Mouse (Mus musculus): ENCODE measurements around the gene Lcp2. TPM values are rescaled to one million over a fixed set of nuclear protein-coding genes. Genes with fewer than 3 reads are reported as not detected.

The Lcp2 gene
- 2.7 and 3.0 TPM in 2 replicates for polyA plus RNA-seq (2016; fragmentation: Nextera tagmentation; extraction: Ambion mirVana)

DNA sequence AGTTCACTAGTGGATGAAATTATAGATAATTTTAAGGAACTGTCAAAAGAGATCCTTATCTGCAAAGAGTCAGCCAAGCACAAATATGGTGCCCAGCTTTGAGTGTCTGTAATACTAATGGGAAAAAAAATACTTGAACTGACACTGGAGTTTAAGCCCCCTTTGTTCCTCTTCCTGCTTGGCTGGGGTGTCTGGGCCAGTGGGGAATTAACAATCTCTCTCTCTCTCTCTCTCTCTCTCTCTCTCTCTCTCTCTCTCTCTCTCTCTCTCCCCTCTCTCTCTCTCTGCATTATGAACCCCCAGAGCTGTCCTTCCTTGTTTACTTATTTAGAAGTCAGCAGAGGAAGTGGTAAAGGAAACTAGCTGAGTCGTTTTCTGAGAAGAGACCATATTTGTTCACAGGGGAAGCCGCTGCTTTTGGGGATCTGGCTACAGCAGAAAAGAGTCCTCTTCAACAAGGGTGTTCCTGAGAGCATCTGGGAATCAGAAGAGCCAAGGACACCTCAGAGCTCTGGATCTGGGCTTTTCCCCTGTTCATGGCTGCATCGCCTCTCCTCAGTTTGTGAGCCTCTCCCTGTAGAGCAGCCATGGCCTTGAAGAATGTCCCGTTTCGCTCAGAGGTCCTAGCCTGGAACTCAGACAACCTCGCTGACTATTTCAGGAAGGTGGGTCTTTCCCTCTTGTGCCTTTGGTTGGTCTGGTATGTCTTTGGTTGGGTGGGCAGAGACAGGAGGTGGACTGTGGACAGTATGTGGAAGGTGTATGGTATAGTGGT is at the start of gene Lcp2:
Gene Lcp2, plus strand, starts transcription at position 154 of the 775 bp plus-strand sequence.
- Histone ChIP-seq H3K27ac (no peak within 1 kb of the TSS), H3K4me3 (no peak within 1 kb of the TSS), H3K9me3 (no peaks in the 10 kb centered on the region), H3K27me3 (ENCODE audit: insufficient read depth, poor library complexity, severe bottlenecking) (no peaks in the 10 kb centered on the region), H3K4me1 (replicated peaks) (no peaks in the 10 kb centered on the region), H3K36me3 (no peaks in the 10 kb centered on the region)
- 89% methylated on average over 6 of the region's 6 CpGs for WGBS
- DNase-seq (ENCODE audit: low spot score), result no peak

DNA sequence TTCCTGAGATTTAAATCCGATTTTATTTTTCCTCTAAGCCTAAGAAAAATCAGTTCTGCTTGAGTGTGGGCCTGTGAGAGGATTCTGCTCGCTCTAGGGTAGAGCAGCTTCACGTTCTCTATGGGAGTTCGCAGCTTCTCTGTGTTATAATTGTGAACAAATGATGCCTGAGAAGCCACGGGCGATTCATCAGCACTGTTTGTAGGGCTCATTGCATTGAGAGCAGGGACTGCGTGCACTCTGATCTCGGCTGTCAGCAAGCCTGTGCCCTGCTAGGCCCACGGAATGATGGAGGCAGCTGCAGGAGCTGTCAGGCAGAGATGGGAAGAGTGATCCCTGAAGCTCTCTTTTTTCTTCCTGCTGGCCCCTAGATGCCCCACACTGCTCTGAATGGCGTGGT is 48.5 kb upstream of the Lcp2 start:
- Histone ChIP-seq H3K4me1 (replicated peaks) (peaks cover 4% of the 10 kb centered on the region; the same call in 1 of the 2 replicates), H3K27ac (no peak overlapping the region), H3K9me3 (no peaks in the 10 kb centered on the region), H3K4me3 (no peak overlapping the region), H3K36me3 (no peaks in the 10 kb centered on the region), H3K27me3 (ENCODE audit: insufficient read depth, poor library complexity, severe bottlenecking) (0 out of 2 replicates have a peak, but pooled peaks cover 4% of the 10 kb centered on the region)
- no peak for DNase-seq (ENCODE audit: low spot score)
- 55% methylated on average over 10 of the region's 10 CpGs for WGBS

DNA sequence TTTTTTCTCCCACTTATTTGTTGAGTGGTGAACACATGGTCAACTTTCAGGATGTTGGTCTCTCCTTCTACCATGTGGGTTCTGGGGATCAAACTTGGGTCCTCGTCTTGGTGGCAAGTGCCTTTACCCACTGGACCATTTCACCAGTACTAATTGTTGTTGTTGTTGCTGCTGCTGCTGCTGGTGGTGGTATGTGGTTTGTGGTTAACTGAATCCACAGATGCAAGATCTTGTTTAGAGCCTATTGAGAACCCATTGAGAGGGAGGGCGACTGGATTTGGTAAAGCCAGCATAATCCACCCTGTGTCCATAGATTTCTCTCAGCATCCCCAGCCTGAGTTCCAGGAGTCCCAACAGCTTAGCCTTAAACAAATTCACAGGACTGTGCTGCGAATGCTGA is 46.3 kb upstream of the Lcp2 start:
- no peak overlapping the region for H3K4me3 ChIP-seq
- H3K36me3 ChIP-seq, result no peaks in the 10 kb centered on the region
- no peaks in the 10 kb centered on the region for H3K27me3 ChIP-seq (ENCODE audit: insufficient read depth, poor library complexity, severe bottlenecking)
- H3K27ac ChIP-seq, result no peak overlapping the region
- no peaks in the 10 kb centered on the region for H3K9me3 ChIP-seq
- 86% methylated on average over 3 of the region's 3 CpGs for WGBS
- H3K4me1 ChIP-seq (replicated peaks), result 0 out of 2 replicates have a peak, but pooled peaks cover 4% of the 10 kb centered on the region
- no peak for DNase-seq (ENCODE audit: low spot score)

DNA sequence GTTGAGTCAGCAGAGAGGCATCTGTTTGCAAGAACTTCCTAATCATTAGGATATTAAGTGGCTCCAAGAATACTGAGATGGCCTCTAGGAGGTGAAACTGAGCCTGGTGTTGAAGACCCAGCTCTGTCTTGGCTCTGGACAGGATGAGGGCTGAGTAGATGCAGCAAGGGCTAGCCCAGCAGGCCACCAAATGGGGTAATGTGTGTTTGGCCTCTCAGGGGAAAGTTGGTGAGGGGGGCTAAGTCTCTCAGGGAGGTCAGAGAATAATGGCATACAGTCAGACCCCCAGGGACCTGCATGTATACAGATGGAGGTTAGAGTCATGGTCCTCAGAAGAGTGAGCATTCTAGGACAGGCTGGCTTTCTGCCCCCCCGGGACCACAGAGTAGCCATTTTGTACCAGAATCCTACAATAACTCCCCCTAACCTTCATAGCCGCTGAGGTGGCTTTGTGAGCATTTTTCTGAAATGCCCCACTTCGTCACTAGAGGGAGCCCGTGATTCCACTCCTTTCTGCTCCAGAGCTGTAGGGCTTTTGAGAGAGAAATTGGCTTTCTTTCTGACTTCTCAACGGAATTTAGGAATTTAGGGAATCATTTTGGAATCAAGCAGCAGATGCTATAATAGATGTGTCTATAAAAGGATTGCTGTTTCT is 44.7 kb upstream of the Lcp2 start:
- H3K4me3 ChIP-seq, result no peak overlapping the region

DNA sequence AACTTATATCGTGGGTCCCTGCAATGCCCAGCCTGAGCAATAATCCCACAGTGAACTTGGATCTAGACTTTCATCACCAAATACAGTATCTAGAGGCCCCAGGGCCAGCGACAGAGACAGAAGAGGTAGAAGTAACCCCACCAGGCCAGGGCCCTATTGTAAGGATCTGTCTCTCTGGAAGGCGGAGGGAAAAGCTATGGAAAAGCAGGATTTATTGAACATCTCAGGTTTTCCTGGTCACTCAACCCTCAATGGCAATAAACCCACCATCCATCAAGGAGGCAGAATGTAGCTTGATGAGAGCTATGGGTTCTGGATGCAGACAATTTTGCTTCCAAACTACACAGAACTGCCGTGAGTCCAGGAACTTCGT is 44.1 kb upstream of the Lcp2 start:
- H3K9me3 ChIP-seq, result no peaks in the 10 kb centered on the region
- WGBS, result 74% methylated on average over 5 of the region's 5 CpGs
- no peaks in the 10 kb centered on the region for H3K27me3 ChIP-seq (ENCODE audit: insufficient read depth, poor library complexity, severe bottlenecking)
- 0 out of 2 replicates have a peak, but pooled peaks cover 4% of the 10 kb centered on the region for H3K4me1 ChIP-seq (replicated peaks)
- H3K4me3 ChIP-seq, result no peak overlapping the region
- no peak for DNase-seq (ENCODE audit: low spot score)
- H3K27ac ChIP-seq, result no peak overlapping the region
- H3K36me3 ChIP-seq, result no peaks in the 10 kb centered on the region

More for the DNA sequence above, 44.7 kb upstream of the Lcp2 start:
- H3K27me3 ChIP-seq (ENCODE audit: insufficient read depth, poor library complexity, severe bottlenecking), result no peaks in the 10 kb centered on the region
- no peaks in the 10 kb centered on the region for H3K9me3 ChIP-seq
- H3K27ac ChIP-seq, result no peak overlapping the region
- 0 out of 2 replicates have a peak, but pooled peaks cover 4% of the 10 kb centered on the region for H3K4me1 ChIP-seq (replicated peaks)
- H3K36me3 ChIP-seq, result no peaks in the 10 kb centered on the region
- peak; percentile 50 for DNase-seq (ENCODE audit: low spot score)
- WGBS, result 16% methylated on average over 5 of the region's 5 CpGs

DNA sequence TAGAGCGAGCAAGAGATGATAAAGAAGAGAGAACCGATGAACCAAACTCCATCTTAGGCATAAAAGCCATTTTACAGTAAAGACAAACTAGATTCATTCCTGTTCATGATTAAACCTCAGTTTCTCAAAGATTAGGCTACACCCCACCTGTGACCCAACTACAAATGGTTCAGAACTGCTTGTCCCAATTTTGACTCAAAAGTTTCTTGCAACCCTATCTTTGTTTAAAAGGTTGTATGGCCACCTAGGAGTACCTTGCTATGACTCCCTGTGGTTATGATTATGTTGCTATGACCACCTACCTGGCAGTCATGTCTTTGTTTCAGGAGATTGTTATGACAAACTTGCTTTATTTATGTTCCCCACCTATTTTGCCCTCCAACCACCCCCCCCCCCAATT is 39.1 kb upstream of the Lcp2 start:
- Histone ChIP-seq H3K4me3 (no peak overlapping the region), H3K4me1 (replicated peaks) (0 out of 2 replicates have a peak, but pooled peaks cover 3% of the 10 kb centered on the region), H3K36me3 (no peaks in the 10 kb centered on the region), H3K27me3 (ENCODE audit: insufficient read depth, poor library complexity, severe bottlenecking) (no peaks in the 10 kb centered on the region), H3K27ac (no peak overlapping the region), H3K9me3 (no peaks in the 10 kb centered on the region)
- no peak for DNase-seq (ENCODE audit: low spot score)
- 94% methylated on average over 2 of the region's 2 CpGs for WGBS

DNA sequence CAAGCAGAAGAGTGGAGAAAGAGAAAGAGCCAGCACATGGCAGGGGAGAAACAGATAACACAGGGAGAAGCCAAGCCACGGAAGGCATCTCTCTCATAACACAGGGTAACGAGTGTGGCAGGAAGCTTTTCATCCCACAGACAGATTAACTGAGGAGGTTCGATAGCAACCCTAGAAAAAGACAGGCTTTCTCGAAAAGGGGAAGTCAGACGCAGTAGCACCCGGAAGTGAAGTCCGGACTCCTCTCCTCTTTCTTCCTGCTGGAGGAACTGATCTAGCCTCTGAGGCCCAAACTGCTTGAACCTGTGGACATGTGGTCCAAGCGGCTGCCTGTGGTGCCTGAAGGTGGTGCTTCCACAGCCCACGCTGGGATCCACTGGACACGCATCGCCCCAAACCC is 38.5 kb upstream of the Lcp2 start:
- Histone ChIP-seq H3K9me3 (no peaks in the 10 kb centered on the region), H3K27ac (no peak overlapping the region), H3K4me3 (no peak overlapping the region), H3K27me3 (ENCODE audit: insufficient read depth, poor library complexity, severe bottlenecking) (no peaks in the 10 kb centered on the region), H3K36me3 (no peaks in the 10 kb centered on the region), H3K4me1 (replicated peaks) (0 out of 2 replicates have a peak, but pooled peaks cover 3% of the 10 kb centered on the region)
- DNase-seq (ENCODE audit: low spot score), result no peak
- 87% methylated on average over 11 of the region's 11 CpGs for WGBS

DNA sequence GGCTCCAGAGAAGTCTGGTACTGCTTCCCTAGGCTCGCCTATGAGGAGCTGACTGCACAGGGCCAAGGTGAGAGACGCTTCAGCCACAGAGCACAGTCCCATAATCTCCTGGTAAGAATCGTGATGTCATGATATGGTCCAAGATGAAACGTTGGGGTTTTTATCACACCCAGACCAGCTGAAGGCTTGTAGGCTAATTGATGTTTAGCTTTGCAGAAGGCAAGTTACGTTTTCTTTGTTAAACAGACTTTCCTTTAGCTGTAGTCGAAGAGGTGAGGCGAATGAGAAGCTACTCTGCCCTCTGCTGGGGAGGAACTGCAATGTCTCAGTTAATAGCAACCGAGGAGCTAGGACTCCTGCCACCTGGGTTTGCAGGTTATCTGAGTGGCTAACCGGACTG is 38.0 kb upstream of the Lcp2 start:
- Histone ChIP-seq H3K4me3 (no peak overlapping the region), H3K9me3 (no peaks in the 10 kb centered on the region), H3K27me3 (ENCODE audit: insufficient read depth, poor library complexity, severe bottlenecking) (no peaks in the 10 kb centered on the region), H3K27ac (no peak overlapping the region), H3K36me3 (no peaks in the 10 kb centered on the region), H3K4me1 (replicated peaks) (0 out of 2 replicates have a peak, but pooled peaks cover 3% of the 10 kb centered on the region)
- WGBS, result 55% methylated on average over 9 of the region's 9 CpGs
- DNase-seq (ENCODE audit: low spot score), result peak; percentile 47

DNA sequence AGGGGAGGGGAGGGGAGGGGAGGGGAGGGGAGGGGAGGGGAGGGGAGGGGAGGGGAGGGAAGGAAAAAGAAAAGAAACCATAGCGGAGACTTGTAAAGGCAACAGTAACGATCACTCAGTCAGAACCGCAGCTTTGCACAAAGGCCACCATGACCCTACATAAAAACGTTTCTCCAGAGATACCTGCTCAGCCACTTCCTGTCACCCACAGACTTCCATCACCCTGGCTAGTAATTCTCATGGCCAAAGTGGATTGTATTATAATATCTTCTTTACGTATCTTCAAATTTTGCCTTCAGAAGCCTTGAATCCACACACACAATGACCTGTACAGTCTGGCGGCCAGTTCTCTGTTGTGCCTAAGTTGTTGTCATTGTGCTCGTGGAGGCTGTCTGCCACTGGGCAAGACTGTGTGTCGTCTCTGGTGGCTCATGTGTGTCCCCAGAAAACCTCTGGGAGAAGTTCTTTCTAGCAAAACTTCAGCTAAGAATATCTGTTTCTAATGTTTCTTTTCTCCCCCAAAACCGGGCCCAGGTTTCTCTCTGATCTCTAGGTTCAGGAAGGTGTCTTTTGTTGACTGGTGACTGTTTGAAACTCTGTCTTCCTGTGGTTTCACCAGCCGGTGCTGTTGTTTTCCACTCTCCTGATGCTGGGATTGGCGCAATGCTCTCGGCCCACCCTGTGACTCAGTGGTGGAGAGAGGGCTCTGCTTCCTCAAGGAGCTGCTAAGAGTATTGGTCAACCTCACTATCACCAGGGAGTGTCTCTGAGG is 37.2 kb upstream of the Lcp2 start:
- no peaks in the 10 kb centered on the region for H3K9me3 ChIP-seq
- H3K4me1 ChIP-seq (replicated peaks), result 0 out of 2 replicates have a peak, but pooled peaks cover 3% of the 10 kb centered on the region
- no peaks in the 10 kb centered on the region for H3K36me3 ChIP-seq
- H3K27me3 ChIP-seq (ENCODE audit: insufficient read depth, poor library complexity, severe bottlenecking), result no peaks in the 10 kb centered on the region
- 81% methylated on average over 12 of the region's 12 CpGs for WGBS
- H3K27ac ChIP-seq, result no peak overlapping the region
- H3K4me3 ChIP-seq, result no peak overlapping the region
- DNase-seq (ENCODE audit: low spot score), result no peak

DNA sequence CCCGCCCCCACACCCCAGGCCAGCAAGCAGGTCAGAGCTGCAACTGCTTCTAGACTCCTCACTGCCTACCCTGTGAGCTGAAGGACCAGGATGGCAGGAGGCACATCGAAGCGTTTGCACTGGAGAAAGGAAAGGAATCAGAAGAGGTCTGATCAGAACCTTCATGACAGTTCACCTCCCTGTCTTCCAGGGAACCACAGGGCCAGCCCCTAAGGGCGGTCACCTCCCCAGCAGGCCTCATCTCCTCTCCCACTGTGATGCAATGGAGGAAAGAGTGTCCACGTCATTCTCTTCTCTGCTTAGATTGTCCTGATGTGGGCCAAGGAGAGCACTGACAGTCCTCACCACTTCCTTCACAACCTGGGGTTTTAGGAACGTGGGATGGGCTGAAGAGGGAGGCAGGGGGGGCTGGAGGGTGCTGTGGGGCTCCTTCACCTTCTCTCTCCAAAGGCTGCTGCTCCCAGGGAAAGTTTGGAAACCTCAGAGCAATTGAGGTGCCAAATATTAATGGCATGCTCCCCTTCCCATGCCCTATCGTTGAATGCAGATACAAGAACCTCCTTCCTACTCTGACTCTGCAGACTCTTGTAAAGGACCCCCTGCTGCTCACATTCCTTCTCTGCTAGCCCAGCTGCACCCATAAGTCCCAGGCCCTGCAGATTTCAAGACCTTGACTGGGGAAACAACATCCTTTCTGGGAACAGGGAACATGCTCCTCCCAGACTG is 36.4 kb upstream of the Lcp2 start:
- H3K27ac ChIP-seq, result no peak overlapping the region
- H3K36me3 ChIP-seq, result no peaks in the 10 kb centered on the region
- H3K27me3 ChIP-seq (ENCODE audit: insufficient read depth, poor library complexity, severe bottlenecking), result no peaks in the 10 kb centered on the region
- H3K4me1 ChIP-seq (replicated peaks), result 0 out of 2 replicates have a peak, but pooled peaks cover 3% of the 10 kb centered on the region
- H3K4me3 ChIP-seq, result no peak overlapping the region
- whole genome bisulfite sequencing, result 71% methylated on average over 7 of the region's 7 CpGs
- H3K9me3 ChIP-seq, result no peaks in the 10 kb centered on the region
- no peak for DNase-seq (ENCODE audit: low spot score)

DNA sequence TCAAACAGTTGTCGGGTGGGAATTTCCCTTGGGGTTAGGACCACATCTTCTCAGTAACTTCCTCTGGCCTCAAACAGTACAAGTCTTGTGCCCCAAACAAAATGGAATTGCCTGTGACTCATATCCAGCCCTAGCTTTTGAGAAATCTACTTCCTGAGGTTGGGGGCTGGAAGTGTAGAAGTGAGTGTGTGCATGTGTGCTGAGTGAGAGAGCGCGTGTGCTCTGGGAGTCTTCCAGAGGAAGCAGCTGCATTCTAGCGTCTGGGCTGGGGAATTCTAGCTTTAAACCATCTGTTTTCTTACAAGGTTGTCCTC is 35.9 kb upstream of the Lcp2 start:
- Histone ChIP-seq H3K27ac (no peak overlapping the region), H3K27me3 (ENCODE audit: insufficient read depth, poor library complexity, severe bottlenecking) (no peaks in the 10 kb centered on the region), H3K4me1 (replicated peaks) (0 out of 2 replicates have a peak, but pooled peaks cover 3% of the 10 kb centered on the region), H3K36me3 (no peaks in the 10 kb centered on the region), H3K4me3 (no peak overlapping the region), H3K9me3 (no peaks in the 10 kb centered on the region)
- WGBS, result 80% methylated on average over 4 of the region's 4 CpGs
- no peak for DNase-seq (ENCODE audit: low spot score)

DNA sequence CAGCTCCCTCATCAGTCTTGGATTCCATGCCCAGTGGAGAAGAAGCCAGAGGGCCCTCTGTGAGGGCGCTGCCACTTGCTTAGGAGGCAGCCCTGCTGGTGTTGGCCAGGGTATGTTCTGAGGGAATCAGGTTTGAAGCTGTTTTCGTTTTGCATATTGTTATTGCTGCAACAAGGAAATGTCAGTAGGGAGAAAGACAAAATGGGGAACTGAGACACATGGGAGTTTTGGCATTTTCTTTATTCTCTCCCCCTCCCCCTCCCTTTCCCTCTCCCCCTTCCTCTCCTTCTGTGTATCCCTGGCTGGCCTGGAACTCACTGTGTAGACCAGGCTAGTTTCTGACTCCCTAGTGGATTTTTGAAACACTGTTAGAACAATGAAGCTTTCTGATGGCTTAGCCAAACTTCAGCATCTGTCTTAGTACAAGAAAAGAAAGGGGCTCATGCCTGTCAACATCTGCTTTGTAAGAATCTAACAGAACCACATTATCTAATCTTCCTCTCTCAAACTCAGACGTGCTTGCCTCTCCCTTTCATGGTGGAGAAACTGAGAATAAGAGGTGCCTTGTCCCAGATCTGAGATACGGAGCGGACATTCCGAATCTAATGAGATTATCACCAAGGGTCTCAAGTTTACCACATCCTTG is 34.6 kb upstream of the Lcp2 start:
- Histone ChIP-seq H3K4me1 (replicated peaks) (0 out of 2 replicates have a peak, but pooled peaks cover 3% of the 10 kb centered on the region), H3K27ac (no peak overlapping the region), H3K36me3 (no peaks in the 10 kb centered on the region), H3K9me3 (no peaks in the 10 kb centered on the region), H3K4me3 (no peak overlapping the region), H3K27me3 (ENCODE audit: insufficient read depth, poor library complexity, severe bottlenecking) (no peaks in the 10 kb centered on the region)
- 78% methylated on average over 6 of the region's 6 CpGs for WGBS
- DNase-seq (ENCODE audit: low spot score), result no peak

All from hindbrain, embryonic 10.5 days (tissue).